Mouse (Mus musculus): ENCODE results near the gene March5. TPM values are rescaled to one million over a fixed set of nuclear protein-coding genes. Genes with fewer than 3 reads are reported as not detected.

The March5 gene
- polyA plus RNA-seq, 1 experiment from 2014 or later, result 44.9 TPM

DNA sequence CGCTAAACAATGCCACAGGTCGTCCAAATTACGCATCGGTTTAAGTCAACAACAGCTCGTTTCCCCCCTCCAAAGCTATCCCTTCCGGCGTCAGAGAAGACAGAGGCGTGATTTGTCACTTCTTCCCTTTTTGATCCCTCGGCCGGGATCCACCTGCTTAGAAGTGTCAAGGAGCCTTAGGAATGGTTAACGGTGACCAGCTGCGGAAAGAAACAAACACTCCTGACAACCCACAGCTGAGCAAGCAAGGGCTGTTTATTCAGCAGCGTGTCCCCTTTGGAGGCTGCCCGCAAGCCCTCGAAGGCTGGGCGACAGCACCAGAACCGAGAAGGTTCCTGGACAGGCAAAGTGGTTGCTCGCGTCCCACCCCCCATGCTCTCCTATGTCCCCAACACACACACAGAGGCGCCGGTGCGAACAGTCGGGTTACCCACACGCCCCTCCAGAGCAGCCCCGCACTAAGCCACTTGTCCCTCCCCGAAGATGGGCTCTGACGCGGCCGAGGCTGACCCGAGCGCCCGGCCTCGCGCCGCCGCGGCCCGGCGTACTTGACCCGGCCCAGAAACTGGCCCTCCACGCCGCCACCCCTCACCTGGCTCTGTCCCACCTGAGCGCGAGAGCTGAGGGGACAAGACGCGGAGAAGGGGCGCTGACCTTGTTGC is 571 bp upstream of the March5 start:
- H3K27ac ChIP-seq (ENCODE audit: low read depth, low read length), result peak overlapping the region; percentile 89
- peak; percentile 36 for ATAC-seq
- TF ChIP-seq CTCF (IDR thresholded peaks at IDR 0.05; ENCODE audit: low read depth), result no peak
- H3K9me3 ChIP-seq (ENCODE audit: control insufficient read depth), result no peaks in the 10 kb centered on the region
- no peaks in the 10 kb centered on the region for H3K27me3 ChIP-seq (replicated peaks; ENCODE audit: control insufficient read depth, insufficient read depth, low read length)
- under 1% methylated on average over 47 of the region's 47 CpGs for WGBS
- H3K4me3 ChIP-seq (ENCODE audit: low read depth, low read length), result peak overlapping the region; percentile 94
- peaks cover 11% of the 10 kb centered on the region for H3K4me1 ChIP-seq (replicated peaks; ENCODE audit: control insufficient read depth, insufficient read depth, low read length)
- peak overlapping the region; percentile 88 for H3K9ac ChIP-seq (ENCODE audit: low read depth, low read length)
- peak overlapping the region; percentile 98 for H3K4me2 ChIP-seq (replicated peaks; ENCODE audit: low read depth)
- peaks cover 6% of the 10 kb centered on the region; the same call in 1 of the 2 replicates for H3K36me3 ChIP-seq (ENCODE audit: control insufficient read depth, insufficient read depth)

DNA sequence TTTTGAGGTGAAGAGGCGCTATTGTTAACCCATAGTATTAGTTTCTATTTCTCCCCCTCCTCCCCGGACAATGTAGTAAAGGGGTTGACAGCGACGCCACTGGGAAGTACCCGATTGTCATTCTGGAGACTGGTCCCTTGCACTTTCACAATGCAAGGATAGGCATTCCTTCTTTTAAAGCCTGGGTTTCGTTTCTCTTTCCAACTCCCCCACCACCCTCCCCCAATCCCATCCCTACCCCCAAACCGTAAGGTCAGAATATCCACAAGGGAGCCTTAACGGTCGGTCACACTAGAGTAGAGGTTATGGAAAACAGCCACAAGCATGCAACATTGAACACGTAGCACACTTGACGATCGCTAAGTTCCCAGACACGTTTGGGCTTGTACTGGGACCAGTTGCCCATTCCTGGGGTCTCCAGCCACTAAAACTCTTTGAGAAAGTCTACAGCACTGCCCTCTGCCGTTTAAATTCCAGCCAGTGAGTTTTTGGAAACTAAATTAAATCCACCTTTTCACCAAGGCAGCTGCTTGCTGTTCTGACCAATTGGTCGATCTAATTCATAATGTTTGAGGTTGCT is 923 bp downstream of the March5 start, which contains the start of gene Cpeb3:
Gene Cpeb3 (minus strand): TSS at position 426 of the 580 bp plus-strand sequence.
- WGBS, result under 1% methylated on average over 15 of the region's 15 CpGs
- no peaks in the 10 kb centered on the region for H3K27me3 ChIP-seq (replicated peaks; ENCODE audit: control insufficient read depth, insufficient read depth, low read length)
- no peak for ATAC-seq
- peak within 1 kb of the TSS; percentile 89 for H3K27ac ChIP-seq (ENCODE audit: low read depth, low read length)
- peak within 1 kb of the TSS; percentile 94 for H3K4me3 ChIP-seq (ENCODE audit: low read depth, low read length)
- H3K9me3 ChIP-seq (ENCODE audit: control insufficient read depth), result no peaks in the 10 kb centered on the region
- peak; percentile 53 for TF ChIP-seq CTCF (IDR thresholded peaks at IDR 0.05; ENCODE audit: low read depth)
- peaks cover 6% of the 10 kb centered on the region; the same call in 1 of the 2 replicates for H3K36me3 ChIP-seq (ENCODE audit: control insufficient read depth, insufficient read depth)
- H3K4me1 ChIP-seq (replicated peaks; ENCODE audit: control insufficient read depth, insufficient read depth, low read length), result peaks cover 11% of the 10 kb centered on the region
- H3K9ac ChIP-seq (ENCODE audit: low read depth, low read length), result peak within 1 kb of the TSS; percentile 88
- peak within 1 kb of the TSS; percentile 98 for H3K4me2 ChIP-seq (replicated peaks; ENCODE audit: low read depth)

DNA sequence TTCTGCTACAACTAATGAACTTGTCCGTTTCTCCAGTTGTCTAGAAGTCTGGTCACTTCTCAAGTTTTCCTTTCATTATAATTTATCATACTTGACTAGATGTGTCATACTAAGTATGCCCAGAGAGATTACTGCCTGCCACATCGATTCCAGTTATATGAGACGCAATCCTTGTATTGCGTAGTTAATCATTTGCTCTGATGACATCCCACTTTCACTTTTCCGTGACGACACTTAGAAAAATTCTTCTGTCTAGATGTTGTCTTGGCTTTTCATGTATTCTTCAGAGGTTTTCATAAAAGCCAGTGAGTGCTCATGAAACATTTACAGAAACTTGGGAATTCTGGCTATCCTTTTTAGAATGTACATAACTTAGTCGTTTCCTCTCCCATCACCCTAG is 1.6 kb downstream of the March5 start:
- H3K4me2 ChIP-seq (replicated peaks; ENCODE audit: low read depth), result peak overlapping the region; percentile 98
- H3K4me1 ChIP-seq (replicated peaks; ENCODE audit: control insufficient read depth, insufficient read depth, low read length), result peaks cover 11% of the 10 kb centered on the region
- WGBS, result 35% methylated on average over 7 of the region's 7 CpGs
- H3K9ac ChIP-seq (ENCODE audit: low read depth, low read length), result no peak overlapping the region
- H3K27ac ChIP-seq (ENCODE audit: low read depth, low read length), result peak overlapping the region; percentile 50; the same call in 1 of the 2 replicates
- no peaks in the 10 kb centered on the region for H3K9me3 ChIP-seq (ENCODE audit: control insufficient read depth)
- H3K4me3 ChIP-seq (ENCODE audit: low read depth, low read length), result peak overlapping the region; percentile 94
- no peak; the same call in 1 of the 2 replicates for ATAC-seq
- peaks cover 6% of the 10 kb centered on the region; the same call in 1 of the 2 replicates for H3K36me3 ChIP-seq (ENCODE audit: control insufficient read depth, insufficient read depth)
- H3K27me3 ChIP-seq (replicated peaks; ENCODE audit: control insufficient read depth, insufficient read depth, low read length), result no peaks in the 10 kb centered on the region
- TF ChIP-seq CTCF (IDR thresholded peaks at IDR 0.05; ENCODE audit: low read depth), result no peak

DNA sequence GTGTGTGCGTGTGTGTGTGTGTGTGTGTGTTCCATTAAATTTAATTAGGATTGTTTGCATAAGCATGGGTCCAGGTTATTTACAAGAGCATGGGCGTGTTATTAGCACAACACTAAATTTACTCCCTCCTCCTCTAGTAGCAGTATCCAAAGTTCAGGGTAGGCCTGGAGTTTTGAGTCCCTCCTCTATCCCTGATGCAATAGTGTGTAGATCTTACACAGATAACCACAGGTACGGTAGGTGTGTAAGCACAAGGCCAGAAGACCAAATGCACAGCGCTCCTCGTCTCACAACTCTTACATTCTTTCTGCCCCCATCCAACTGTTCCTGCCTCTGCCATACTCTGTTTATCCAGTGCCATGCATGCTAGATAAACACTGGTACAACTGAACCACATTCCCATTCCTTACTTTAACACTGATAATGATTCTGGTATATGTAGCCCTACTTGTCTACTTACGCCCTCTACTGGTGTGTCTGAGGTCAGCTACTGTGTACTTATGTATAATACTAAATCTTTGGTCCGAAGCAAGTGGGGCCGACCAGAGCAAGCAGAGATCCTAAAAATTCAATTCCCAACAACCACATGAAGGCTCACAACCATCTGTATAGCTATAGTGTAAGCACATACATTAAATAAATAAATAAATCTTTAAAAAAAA is 2.3 kb downstream of the March5 start:
- H3K9ac ChIP-seq (ENCODE audit: low read depth, low read length), result no peak overlapping the region
- peak; percentile 49 for TF ChIP-seq CTCF (IDR thresholded peaks at IDR 0.05; ENCODE audit: low read depth)
- no peak overlapping the region; the same call in 1 of the 2 replicates for H3K4me2 ChIP-seq (replicated peaks; ENCODE audit: low read depth)
- H3K27me3 ChIP-seq (replicated peaks; ENCODE audit: control insufficient read depth, insufficient read depth, low read length), result no peaks in the 10 kb centered on the region
- no peak overlapping the region for H3K27ac ChIP-seq (ENCODE audit: low read depth, low read length)
- peaks cover 11% of the 10 kb centered on the region for H3K4me1 ChIP-seq (replicated peaks; ENCODE audit: control insufficient read depth, insufficient read depth, low read length)
- no peak for ATAC-seq
- 78% methylated on average over 8 of the region's 8 CpGs for WGBS
- H3K9me3 ChIP-seq (ENCODE audit: control insufficient read depth), result no peaks in the 10 kb centered on the region
- no peak overlapping the region for H3K4me3 ChIP-seq (ENCODE audit: low read depth, low read length)
- H3K36me3 ChIP-seq (ENCODE audit: control insufficient read depth, insufficient read depth), result peaks cover 6% of the 10 kb centered on the region; the same call in 1 of the 2 replicates

DNA sequence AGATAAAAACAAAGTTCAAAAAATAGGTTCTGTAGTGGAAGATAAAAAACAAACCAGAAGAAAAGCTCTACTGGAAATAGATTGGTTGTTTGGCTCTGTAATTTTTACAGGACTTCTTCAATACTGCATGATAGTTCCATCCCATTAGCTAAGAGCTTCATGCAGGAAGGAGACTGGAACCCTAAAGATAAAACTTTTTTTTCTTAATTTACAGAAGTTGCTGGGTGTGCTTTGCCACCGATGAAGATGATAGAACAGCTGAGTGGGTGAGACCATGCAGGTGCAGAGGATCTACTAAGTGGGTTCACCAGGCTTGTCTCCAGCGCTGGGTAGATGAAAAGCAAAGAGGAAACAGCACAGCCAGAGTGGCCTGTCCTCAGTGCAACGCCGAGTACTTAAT is 3.1 kb downstream of the March5 start:
- peaks cover 6% of the 10 kb centered on the region; the same call in 1 of the 2 replicates for H3K36me3 ChIP-seq (ENCODE audit: control insufficient read depth, insufficient read depth)
- H3K4me1 ChIP-seq (replicated peaks; ENCODE audit: control insufficient read depth, insufficient read depth, low read length), result peaks cover 11% of the 10 kb centered on the region
- no peak for TF ChIP-seq CTCF (IDR thresholded peaks at IDR 0.05; ENCODE audit: low read depth)
- no peak overlapping the region for H3K4me3 ChIP-seq (ENCODE audit: low read depth, low read length)
- H3K27me3 ChIP-seq (replicated peaks; ENCODE audit: control insufficient read depth, insufficient read depth, low read length), result no peaks in the 10 kb centered on the region
- WGBS, result 96% methylated on average over 4 of the region's 4 CpGs
- no peak overlapping the region for H3K4me2 ChIP-seq (replicated peaks; ENCODE audit: low read depth)
- no peak for ATAC-seq
- no peak overlapping the region for H3K27ac ChIP-seq (ENCODE audit: low read depth, low read length)
- H3K9ac ChIP-seq (ENCODE audit: low read depth, low read length), result no peak overlapping the region
- H3K9me3 ChIP-seq (ENCODE audit: control insufficient read depth), result no peaks in the 10 kb centered on the region

DNA sequence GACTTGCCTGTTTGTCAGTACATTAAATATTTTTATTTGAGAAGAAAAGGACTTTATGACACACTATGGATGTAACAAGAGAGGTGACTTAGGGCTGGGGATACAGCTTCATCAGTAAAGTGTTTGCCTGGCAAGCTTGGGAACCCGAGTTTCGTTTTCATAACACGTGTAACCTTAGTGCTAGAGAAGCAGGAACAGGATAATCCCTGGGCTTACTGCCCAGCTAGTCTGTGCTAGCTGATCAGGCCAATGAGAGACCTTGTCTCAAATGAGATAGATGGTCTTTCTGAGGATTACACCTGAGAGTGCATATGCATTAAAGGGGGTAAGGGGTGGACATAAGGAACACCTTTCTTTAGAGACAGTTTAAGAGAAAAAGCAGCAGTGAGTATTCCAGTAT is 4.1 kb downstream of the March5 start:
- H3K36me3 ChIP-seq (ENCODE audit: control insufficient read depth, insufficient read depth), result peaks cover 6% of the 10 kb centered on the region; the same call in 1 of the 2 replicates
- no peak for ATAC-seq
- no peak for TF ChIP-seq CTCF (IDR thresholded peaks at IDR 0.05; ENCODE audit: low read depth)

More for the DNA sequence above, 4.1 kb downstream of the March5 start:
- H3K27ac ChIP-seq (ENCODE audit: low read depth, low read length), result no peak overlapping the region
- 92% methylated on average over 3 of the region's 3 CpGs for WGBS
- H3K4me1 ChIP-seq (replicated peaks; ENCODE audit: control insufficient read depth, insufficient read depth, low read length), result peaks cover 11% of the 10 kb centered on the region
- H3K4me2 ChIP-seq (replicated peaks; ENCODE audit: low read depth), result no peak overlapping the region
- no peaks in the 10 kb centered on the region for H3K9me3 ChIP-seq (ENCODE audit: control insufficient read depth)
- H3K9ac ChIP-seq (ENCODE audit: low read depth, low read length), result no peak overlapping the region
- no peaks in the 10 kb centered on the region for H3K27me3 ChIP-seq (replicated peaks; ENCODE audit: control insufficient read depth, insufficient read depth, low read length)
- no peak overlapping the region for H3K4me3 ChIP-seq (ENCODE audit: low read depth, low read length)

Measured in intestine, postnatal 0 days (tissue).